Mouse (Mus musculus) right cerebral cortex, postnatal 14 days (tissue): ENCODE data around the gene Zic4.

Experiments
- DNase-seq: peaks from one replicate; pipeline ENCODE4 v3.0.0; 2022

Zic4 gene

GRCm38 (mm10) chr9:91381284-91382110 lies 19.3 kb downstream of the Zic4 start:
- DNase-seq: no peak

DNA sequence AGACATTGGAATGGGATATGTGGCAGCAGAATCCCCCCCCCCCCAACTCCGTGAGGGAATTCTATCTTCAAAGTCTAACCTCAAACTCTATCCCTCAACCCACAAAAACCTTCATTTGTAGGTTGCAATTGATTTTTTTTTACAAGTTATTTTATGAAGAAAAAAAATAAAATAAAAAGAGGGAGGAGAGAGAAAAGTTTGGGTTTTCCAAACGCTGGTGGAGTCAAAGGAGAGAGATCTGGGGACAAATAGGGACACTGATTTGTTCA lies 19.8 kb downstream of the Zic4 start:
- DNase-seq: no peak

- DNase-seq: no peak
Measured at GRCm38 (mm10) chr9:91382471-91383255, 20.4 kb downstream of the Zic4 start.

GRCm38 (mm10) chr9:91383441-91384135 lies 21.4 kb downstream of the Zic4 start:
- DNase-seq: no peak

- DNase-seq: no peak
Measured at GRCm38 (mm10) chr9:91384136-91384500, 21.9 kb downstream of the Zic4 start.

- DNase-seq: no peak
Measured at GRCm38 (mm10) chr9:91384693-91385560, 22.7 kb downstream of the Zic4 start.

DNA sequence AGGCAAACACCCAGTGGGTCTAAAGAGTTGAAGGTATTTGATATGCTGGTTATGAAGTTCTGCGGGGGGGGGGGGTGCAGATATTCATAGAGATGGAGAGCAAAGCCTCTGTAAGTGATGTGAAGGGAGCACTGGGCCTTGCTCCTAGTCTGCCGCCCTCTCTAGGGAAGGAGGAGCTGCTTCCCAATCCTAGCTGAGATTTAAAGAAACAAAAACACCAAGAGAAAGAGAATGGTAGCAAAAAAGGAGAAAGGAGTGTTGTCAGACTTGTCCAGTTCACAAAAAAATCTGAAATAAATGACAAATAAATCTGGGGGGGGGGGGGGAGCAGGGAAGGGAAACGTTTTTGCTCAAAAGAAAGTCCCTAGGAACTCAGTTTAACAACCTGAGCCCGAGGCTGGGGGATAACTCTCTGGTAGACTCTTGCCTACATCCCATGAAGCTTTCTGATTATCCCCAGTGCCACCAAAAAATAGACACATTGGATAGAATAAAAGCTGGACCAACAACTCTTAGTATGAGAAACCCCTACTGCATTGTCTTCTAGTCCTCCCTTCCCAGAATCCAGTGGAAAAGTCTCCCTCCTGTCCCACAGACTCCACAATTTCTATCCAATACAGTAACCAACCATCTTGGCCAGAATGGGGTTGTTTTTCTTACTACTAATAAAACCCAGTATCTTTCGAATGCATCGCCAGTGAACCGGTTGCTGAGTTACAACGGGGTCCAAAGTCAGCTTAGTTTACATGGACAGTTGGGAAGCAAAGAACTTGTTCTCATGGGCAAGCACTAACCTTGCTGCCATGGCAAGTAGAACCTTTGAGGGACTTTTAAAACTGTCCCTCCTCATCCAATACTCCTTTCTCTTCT lies 23.6 kb downstream of the Zic4 start:
- no peak for DNase-seq

- DNase-seq: no peak
Measured at GRCm38 (mm10) chr9:91386502-91386890, 24.3 kb downstream of the Zic4 start.

DNA sequence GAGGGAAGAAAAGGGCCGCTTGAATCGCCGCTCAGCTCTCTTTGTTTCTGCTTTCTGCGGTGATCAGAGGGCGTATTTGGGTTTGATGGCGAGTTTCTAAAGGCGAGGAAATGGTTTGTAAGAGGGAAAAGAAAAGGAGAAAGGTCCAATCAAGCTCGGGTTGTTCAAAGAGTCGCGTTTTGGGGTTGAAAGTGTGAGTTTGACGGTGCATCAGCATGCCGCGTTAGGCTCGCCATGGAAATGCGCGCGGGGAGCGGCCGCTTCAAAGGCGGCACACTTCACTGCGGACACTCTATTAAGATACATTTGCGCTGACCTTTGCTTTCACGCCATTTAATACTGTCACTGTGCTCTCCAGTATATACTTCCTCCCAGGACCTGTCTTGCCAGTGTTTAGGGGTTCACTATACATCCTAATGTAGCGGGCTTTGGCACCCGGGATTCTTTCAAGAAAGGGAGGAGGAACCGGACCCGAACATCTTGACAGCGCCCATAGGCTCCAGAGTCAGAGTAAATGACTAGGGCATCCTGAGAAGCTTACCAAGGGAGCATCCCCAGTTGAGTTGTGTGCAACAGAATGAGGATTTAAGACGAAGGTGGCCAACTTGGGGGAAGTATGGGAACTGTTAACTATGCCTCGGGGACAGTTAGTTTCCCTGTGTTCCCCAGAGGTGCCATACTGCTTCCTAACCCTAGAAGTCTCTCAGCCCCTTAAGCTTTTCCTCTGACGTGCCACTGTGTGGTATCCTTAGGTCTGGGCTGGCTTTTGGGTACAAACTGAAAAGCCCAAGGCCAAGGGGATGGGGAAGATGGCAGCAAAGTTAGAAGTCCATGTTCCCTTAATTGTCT lies 24.9 kb downstream of the Zic4 start:
- DNase-seq: no peak

DNA sequence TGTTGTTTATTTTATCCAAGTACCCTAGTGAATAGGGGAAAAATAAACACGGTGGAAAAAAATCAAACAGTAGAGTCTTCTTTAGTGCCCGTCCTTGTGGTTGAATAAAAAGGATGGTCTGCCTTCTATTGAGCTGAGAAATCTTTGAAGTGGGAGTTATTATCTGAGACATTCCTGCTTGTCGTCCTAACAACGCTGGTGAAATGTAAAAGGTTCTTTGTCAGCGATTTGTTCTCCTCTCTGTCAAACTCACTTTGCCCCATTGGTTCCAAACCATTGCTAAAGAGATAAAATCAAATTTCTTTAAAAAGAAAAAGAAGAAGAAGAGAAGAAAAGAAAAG lies 25.5 kb downstream of the Zic4 start:
- DNase-seq: no peak

- DNase-seq: no peak
Measured at GRCm38 (mm10) chr9:91388173-91388572, 26.0 kb downstream of the Zic4 start.

- DNase-seq: no peak
Measured at GRCm38 (mm10) chr9:91393376-91394068, 31.3 kb downstream of the Zic4 start.

DNA sequence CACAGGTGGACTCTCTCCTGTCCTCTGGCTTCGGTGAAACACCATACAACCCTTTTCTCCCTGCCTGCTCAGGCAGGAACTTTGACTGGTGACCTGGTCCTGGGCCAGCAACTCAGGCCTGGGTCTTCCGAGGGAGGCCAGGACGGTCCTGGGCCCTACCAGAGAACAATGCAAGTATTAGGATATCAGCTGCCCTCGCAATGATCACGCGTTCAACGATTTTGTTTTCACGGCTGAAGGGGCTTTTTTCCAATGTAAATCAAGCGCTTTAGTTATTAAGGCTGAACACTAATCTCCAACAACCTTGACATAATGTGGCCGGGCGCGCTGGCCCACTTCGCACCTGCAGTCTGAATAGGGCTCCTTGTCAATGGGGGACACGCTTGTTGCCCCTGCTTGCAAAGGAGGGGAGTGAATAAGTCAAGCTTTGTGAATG lies 32.0 kb downstream of the Zic4 start:
- no peak for DNase-seq

DNA sequence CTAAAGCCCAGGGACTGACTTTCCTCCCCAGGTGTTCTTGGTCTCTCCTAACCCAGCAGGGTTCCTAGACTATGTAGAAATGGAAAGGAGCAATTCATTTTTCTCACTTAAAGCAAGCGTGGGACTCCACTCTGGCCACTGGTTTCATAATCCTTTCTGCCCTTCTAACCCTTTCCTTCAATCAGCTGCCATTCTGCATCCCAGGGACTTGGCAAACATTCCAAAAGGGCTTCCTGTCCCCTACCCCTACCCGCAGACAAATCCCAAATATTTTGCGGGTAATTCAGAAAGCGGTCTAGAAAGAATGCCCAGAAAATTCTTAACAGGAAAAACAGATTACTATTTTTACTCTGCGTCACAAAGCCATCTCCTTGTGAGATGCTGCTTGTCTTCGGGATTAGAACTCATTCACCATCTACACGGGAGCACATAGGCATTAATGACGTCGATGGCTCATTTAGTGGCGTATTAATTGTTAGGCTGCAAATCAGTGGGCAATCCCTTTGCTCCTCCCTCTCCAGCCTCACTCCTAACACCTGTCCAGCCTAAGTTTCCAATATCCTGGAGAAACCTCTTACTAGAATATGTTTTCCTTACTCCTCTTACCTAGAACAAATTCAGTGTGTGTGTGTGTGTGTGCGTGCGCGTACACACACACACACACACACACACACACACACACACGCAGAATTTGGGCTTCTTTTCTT lies 33.0 kb downstream of the Zic4 start:
- DNase-seq: no peak

DNA sequence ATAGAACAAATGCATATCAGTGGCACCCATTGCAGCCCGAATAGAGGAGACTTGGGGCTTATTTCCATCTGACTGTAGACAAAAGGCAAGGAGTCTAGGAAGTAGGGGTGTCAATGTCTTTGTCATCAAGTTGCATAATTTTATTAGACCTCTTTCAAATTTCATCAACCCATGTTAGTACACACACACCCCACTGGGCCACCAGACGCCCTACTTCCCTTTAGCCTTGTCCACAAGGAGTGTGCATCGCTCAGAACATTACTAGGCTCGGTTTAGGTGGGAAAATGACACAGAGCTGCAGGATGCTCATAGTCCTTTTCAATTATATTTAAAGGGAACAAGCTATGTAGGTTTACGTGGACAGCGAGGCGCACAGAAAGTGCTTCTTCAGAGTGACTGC lies 37.8 kb downstream of the Zic4 start:
- no peak for DNase-seq

GRCm38 (mm10) chr9:91400482-91401093 lies 38.4 kb downstream of the Zic4 start:
- no peak for DNase-seq

GRCm38 (mm10) chr9:91401471-91401870 lies 39.3 kb downstream of the Zic4 start:
- DNase-seq: no peak

DNA sequence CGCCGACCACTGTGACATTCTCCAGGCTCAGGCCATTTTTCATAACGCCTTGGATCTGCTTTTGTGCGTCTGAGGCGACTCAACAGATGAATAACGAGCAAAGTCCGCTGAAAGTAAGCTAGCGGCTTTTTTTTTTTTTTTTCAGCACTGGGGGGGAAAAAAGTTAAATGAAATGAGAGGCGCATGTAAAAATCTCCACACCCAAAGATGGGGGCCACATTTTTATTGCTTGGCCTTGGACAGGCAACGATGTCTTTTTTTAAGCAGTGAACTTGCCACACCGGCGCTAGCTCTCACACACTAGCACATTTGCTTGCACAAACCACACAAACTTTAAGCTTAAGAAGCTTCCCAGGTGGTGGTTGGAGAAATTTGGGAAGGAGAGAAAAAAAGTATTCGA lies 42.0 kb downstream of the Zic4 start:
- DNase-seq: no peak
